Mouse (Mus musculus) lung, postnatal 0 days (tissue): ENCODE measurements around the gene Eng. TPM values are rescaled to one million over a fixed set of nuclear protein-coding genes. Genes with fewer than 3 reads are reported as not detected.

Experiments used
- ATAC-seq: fragments of 200-750 bp; cut with Nextera tagmentation; 2 replicates; pipeline ENCODE4 v1.8.0; 2017; ENCODE audit warnings: moderate library complexity
- DNase-seq: peaks from one replicate; pipeline ENCODE4 v3.0.0-alpha.2; 2016; ENCODE audit warnings: low spot score
- H3K27ac ChIP-seq: fragments of 300-500 bp; sonication (generic); 2 replicates; pipeline ENCODE4 v1.5.1; 2014; ENCODE audit warnings: antibody characterized with exemption, mild to moderate bottlenecking, low read length, mixed read lengths
- H3K27me3 ChIP-seq: fragments of 300-500 bp; sonication (generic); replicated peaks from 2 replicates; pipeline ENCODE4 v1.6.1; 2014; ENCODE audit warnings: low read length, mixed read lengths; ENCODE audit not compliant: insufficient read depth
- H3K36me3 ChIP-seq: fragments of 300-500 bp; sonication (generic); 2 replicates; pipeline ENCODE4 v1.6.1; 2014; ENCODE audit warnings: low read length, mixed read lengths; ENCODE audit not compliant: insufficient read depth
- H3K4me1 ChIP-seq: fragments of 300-500 bp; sonication (generic); 2 replicates; pipeline ENCODE4 v1.6.1; 2014; ENCODE audit warnings: antibody characterized with exemption, low read depth, low read length, mixed read lengths; ENCODE audit not compliant: insufficient read depth
- H3K4me2 ChIP-seq: fragments of 300-500 bp; sonication (generic); replicated peaks from 2 replicates; pipeline ENCODE4 v1.6.1; 2014; ENCODE audit warnings: low read depth, mild to moderate bottlenecking, low read length, moderate library complexity, mixed read lengths
- H3K4me3 ChIP-seq: fragments of 300-500 bp; sonication (generic); 2 replicates; pipeline ENCODE4 v1.5.1; 2014; ENCODE audit warnings: low read depth, low read length
- H3K9ac ChIP-seq: fragments of 300-500 bp; sonication (generic); replicated peaks from 2 replicates; pipeline ENCODE4 v1.6.1; 2014; ENCODE audit warnings: low read depth, mild to moderate bottlenecking
- H3K9me3 ChIP-seq: fragments of 300-500 bp; sonication (generic); 2 replicates; pipeline ENCODE4 v1.6.1; 2016; ENCODE audit warnings: low read length, mixed read lengths
- CTCF ChIP-seq: IDR thresholded peaks from 2 replicates; pipeline ENCODE4 v1.5.1; 2016; ENCODE audit warnings: antibody characterized with exemption, mild to moderate bottlenecking
- EP300 ChIP-seq: IDR thresholded peaks from 2 replicates; pipeline ENCODE4 v1.6.1; 2016; ENCODE audit warnings: antibody characterized with exemption, mild to moderate bottlenecking, control low read depth
- WGBS: fragments of 180-500 bp; shearing (Covaris S2); extraction: QIAGEN DNeasy Blood & Tissue Kit; methylation state at CpG from one replicate; pipeline ENCODE4 v1.1.7; 2014; 5-methylcytosine and 5-hydroxymethylcytosine counted together
- polyA plus RNA-seq: library from polyadenylated mRNA; unstranded; fragments of >200 nt; fragmentation: Nextera tagmentation; extraction: Ambion mirVana; gene quantifications from 2 replicates; pipeline ENCODE4 v1.2.1, GENCODE M21; 2015

The Eng gene
- polyA plus RNA-seq, 1 experiment from 2014 or later: 130 TPM

- TF ChIP-seq CTCF: no peak
- H3K4me2 ChIP-seq: no peak overlapping the region
- H3K27ac ChIP-seq: no peak overlapping the region
- no peak overlapping the region for H3K9ac ChIP-seq
- ATAC-seq (peak; percentile 39), DNase-seq (no peak)
- no peaks in the 10 kb centered on the region for H3K4me1 ChIP-seq
- H3K9me3 ChIP-seq: no peaks in the 10 kb centered on the region
- WGBS: 40% methylated on average over 11 of the region's 11 CpGs
- H3K36me3 ChIP-seq: peaks cover 6% of the 10 kb centered on the region; the same call in 1 of the 2 replicates
- H3K27me3 ChIP-seq: no peaks in the 10 kb centered on the region
- no peak overlapping the region for H3K4me3 ChIP-seq
Observed at GRCm38 (mm10) chr2:32667775-32668174, 21.4 kb downstream of the Eng start.

- no peak overlapping the region for H3K4me2 ChIP-seq
- H3K9me3 ChIP-seq: no peaks in the 10 kb centered on the region
- H3K27me3 ChIP-seq: no peaks in the 10 kb centered on the region
- ATAC-seq: no peak
- H3K4me3 ChIP-seq: no peak overlapping the region
- TF ChIP-seq CTCF (no peak), EP300 (no peak)
- H3K36me3 ChIP-seq: peaks cover 10% of the 10 kb centered on the region; the same call in 1 of the 2 replicates
- WGBS: 86% methylated on average over 7 of the region's 7 CpGs
- H3K9ac ChIP-seq: no peak overlapping the region
- no peak overlapping the region for H3K27ac ChIP-seq
- H3K4me1 ChIP-seq: no peaks in the 10 kb centered on the region
- DNase-seq: no peak
Observed at GRCm38 (mm10) chr2:32668176-32668575, 21.8 kb downstream of the Eng start.

DNA sequence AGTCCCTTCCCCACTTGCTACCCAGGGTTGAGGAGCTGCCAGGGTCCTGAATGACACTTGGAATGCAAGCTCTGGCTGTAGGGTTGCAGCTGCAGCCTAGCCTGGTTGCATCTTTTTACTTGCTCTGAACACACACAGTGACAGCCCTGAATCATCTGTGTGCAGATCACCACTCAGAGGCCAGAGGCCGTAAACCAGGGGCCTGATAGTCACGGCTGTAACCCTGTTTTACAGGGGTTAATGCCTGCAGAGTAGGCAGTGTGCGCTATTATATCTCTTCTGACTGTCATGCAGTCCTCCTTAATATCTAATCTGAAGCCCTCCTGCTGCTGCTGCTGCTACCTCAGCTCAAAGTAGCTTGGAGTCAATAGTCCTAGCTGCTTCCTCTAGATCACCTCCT lies 23.5 kb downstream of the Eng start:
- Histone ChIP-seq H3K36me3 (peaks cover 12% of the 10 kb centered on the region; the same call in 1 of the 2 replicates), H3K27me3 (no peaks in the 10 kb centered on the region), H3K9ac (no peak overlapping the region), H3K4me1 (no peaks in the 10 kb centered on the region), H3K4me3 (no peak overlapping the region), H3K9me3 (no peaks in the 10 kb centered on the region), H3K4me2 (no peak overlapping the region), H3K27ac (no peak overlapping the region)
- DNase-seq (no peak), ATAC-seq (no peak)
- WGBS: 78% methylated on average over 3 of the region's 3 CpGs
- no peak for TF ChIP-seq EP300
- TF ChIP-seq CTCF: no peak

GRCm38 (mm10) chr2:32671147-32671546 lies 24.8 kb downstream of the Eng start:
- Histone ChIP-seq H3K36me3 (peaks cover 17% of the 10 kb centered on the region; the same call in 1 of the 2 replicates), H3K9me3 (no peaks in the 10 kb centered on the region), H3K27me3 (no peaks in the 10 kb centered on the region), H3K27ac (no peak overlapping the region), H3K9ac (no peak overlapping the region), H3K4me1 (no peaks in the 10 kb centered on the region), H3K4me3 (no peak overlapping the region), H3K4me2 (no peak overlapping the region)
- ATAC-seq (no peak), DNase-seq (no peak)
- 85% methylated on average over 9 of the region's 9 CpGs for WGBS
- TF ChIP-seq CTCF (no peak), EP300 (no peak)

- Histone ChIP-seq H3K9ac (no peak overlapping the region), H3K4me2 (no peak overlapping the region), H3K9me3 (no peaks in the 10 kb centered on the region), H3K36me3 (peaks cover 16% of the 10 kb centered on the region; the same call in 1 of the 2 replicates), H3K4me3 (no peak overlapping the region), H3K4me1 (no peaks in the 10 kb centered on the region), H3K27ac (no peak overlapping the region), H3K27me3 (no peaks in the 10 kb centered on the region)
- TF ChIP-seq CTCF (no peak), EP300 (no peak)
- 68% methylated on average over 9 of the region's 9 CpGs for WGBS
- ATAC-seq: no peak
- no peak for DNase-seq
Observed at GRCm38 (mm10) chr2:32671907-32672595, 25.7 kb downstream of the Eng start.

GRCm38 (mm10) chr2:32673176-32673917 lies 27.0 kb downstream of the Eng start:
- H3K9ac ChIP-seq: no peak overlapping the region
- ATAC-seq (peak; percentile 86), DNase-seq (peak; percentile 91)
- no peaks in the 10 kb centered on the region for H3K27me3 ChIP-seq
- H3K4me2 ChIP-seq: no peak overlapping the region
- no peak overlapping the region for H3K4me3 ChIP-seq
- TF ChIP-seq CTCF: no peak
- no peak for TF ChIP-seq EP300
- no peaks in the 10 kb centered on the region for H3K4me1 ChIP-seq
- WGBS: 56% methylated on average over 16 of the region's 16 CpGs
- peaks cover 22% of the 10 kb centered on the region; the same call in 1 of the 2 replicates for H3K36me3 ChIP-seq
- H3K27ac ChIP-seq: no peak overlapping the region
- no peaks in the 10 kb centered on the region for H3K9me3 ChIP-seq
